Mouse (Mus musculus): ENCODE results near the gene Prps1l3. TPM values are rescaled to one million over a fixed set of nuclear protein-coding genes. Genes with fewer than 3 reads are reported as not detected.

Prps1l3 gene
- total and polyA plus RNA-seq, 2 experiments = 13.2 to 40.1 TPM

GRCm38 (mm10) chr12:57227776-57228175 lies 2.4 kb upstream of the Prps1l3 start:
- Histone ChIP-seq H3K27ac (replicated peaks; ENCODE audit: insufficient read depth, low read depth, low read length) (no peak overlapping the region), H3K9ac (ENCODE audit: low read depth, low read length) (no peak overlapping the region), H3K36me3 (ENCODE audit: control insufficient read depth, insufficient read depth, low read length) (no peaks in the 10 kb centered on the region), H3K4me3 (ENCODE audit: insufficient read depth, low read depth, low read length) (no peak overlapping the region), H3K79me2 (ENCODE audit: control insufficient read depth, insufficient read depth, low read length) (no peaks in the 10 kb centered on the region; the same call in 1 of the 2 replicates), H3K27me3 (ENCODE audit: control insufficient read depth, insufficient read depth, low read length) (no peaks in the 10 kb centered on the region), H3K4me1 (ENCODE audit: control insufficient read depth, insufficient read depth, low read length) (peaks cover 4% of the 10 kb centered on the region; the same call in 1 of the 2 replicates)
- DNase-seq (ENCODE audit: extremely low read depth, low read depth, low spot score) = no peak
- TF ChIP-seq POLR2A (IDR thresholded peaks at IDR 0.05; ENCODE audit: extremely low read depth, insufficient read depth, low read length) (no peak), CTCF (IDR thresholded peaks at IDR 0.05; ENCODE audit: low read depth, low read length) (no peak)
- 93% methylated on average over 3 of the region's 8 CpGs for WGBS

GRCm38 (mm10) chr12:57229703-57230102 lies 509 bp upstream of the Prps1l3 start:
- Histone ChIP-seq H3K79me2 (ENCODE audit: control insufficient read depth, insufficient read depth, low read length) (no peaks in the 10 kb centered on the region; the same call in 1 of the 2 replicates), H3K27me3 (ENCODE audit: control insufficient read depth, insufficient read depth, low read length) (no peaks in the 10 kb centered on the region), H3K9ac (ENCODE audit: low read depth, low read length) (peak overlapping the region; percentile 67; the same call in 1 of the 2 replicates), H3K4me1 (ENCODE audit: control insufficient read depth, insufficient read depth, low read length) (peaks cover 4% of the 10 kb centered on the region; the same call in 1 of the 2 replicates), H3K36me3 (ENCODE audit: control insufficient read depth, insufficient read depth, low read length) (no peaks in the 10 kb centered on the region), H3K4me3 (ENCODE audit: insufficient read depth, low read depth, low read length) (peak overlapping the region; percentile 60; the same call in 1 of the 2 replicates), H3K27ac (replicated peaks; ENCODE audit: insufficient read depth, low read depth, low read length) (peak overlapping the region; percentile 83)
- TF ChIP-seq CTCF (IDR thresholded peaks at IDR 0.05; ENCODE audit: low read depth, low read length) (no peak), POLR2A (IDR thresholded peaks at IDR 0.05; ENCODE audit: extremely low read depth, insufficient read depth, low read length) (no peak)
- WGBS = 5% methylated on average over 4 of the region's 4 CpGs
- no peak for DNase-seq (ENCODE audit: extremely low read depth, low read depth, low spot score)

- no peaks in the 10 kb centered on the region for H3K27me3 ChIP-seq (ENCODE audit: control insufficient read depth, insufficient read depth, low read length)
- peak; percentile 71 for DNase-seq (ENCODE audit: extremely low read depth, low read depth, low spot score)
- peak overlapping the region; percentile 86; the same call in 1 of the 2 replicates for H3K27ac ChIP-seq (replicated peaks; ENCODE audit: insufficient read depth, low read depth, low read length)
- TF ChIP-seq CTCF (IDR thresholded peaks at IDR 0.05; ENCODE audit: low read depth, low read length) (0 out of 2 replicates have a peak, but pooled peaks have one; percentile 32), POLR2A (IDR thresholded peaks at IDR 0.05; ENCODE audit: extremely low read depth, insufficient read depth, low read length) (no peak)
- H3K4me3 ChIP-seq (ENCODE audit: insufficient read depth, low read depth, low read length) = peak overlapping the region; percentile 83
- WGBS = 16% methylated on average over 14 of the region's 14 CpGs
- H3K4me1 ChIP-seq (ENCODE audit: control insufficient read depth, insufficient read depth, low read length) = peaks cover 8% of the 10 kb centered on the region; the same call in 1 of the 2 replicates
- no peaks in the 10 kb centered on the region; the same call in 1 of the 2 replicates for H3K79me2 ChIP-seq (ENCODE audit: control insufficient read depth, insufficient read depth, low read length)
- no peak overlapping the region; the same call in 1 of the 2 replicates for H3K9ac ChIP-seq (ENCODE audit: low read depth, low read length)
- no peaks in the 10 kb centered on the region for H3K36me3 ChIP-seq (ENCODE audit: control insufficient read depth, insufficient read depth, low read length)
Observed at GRCm38 (mm10) chr12:57231085-57231875, 1.1 kb downstream of the Prps1l3 start.

DNA sequence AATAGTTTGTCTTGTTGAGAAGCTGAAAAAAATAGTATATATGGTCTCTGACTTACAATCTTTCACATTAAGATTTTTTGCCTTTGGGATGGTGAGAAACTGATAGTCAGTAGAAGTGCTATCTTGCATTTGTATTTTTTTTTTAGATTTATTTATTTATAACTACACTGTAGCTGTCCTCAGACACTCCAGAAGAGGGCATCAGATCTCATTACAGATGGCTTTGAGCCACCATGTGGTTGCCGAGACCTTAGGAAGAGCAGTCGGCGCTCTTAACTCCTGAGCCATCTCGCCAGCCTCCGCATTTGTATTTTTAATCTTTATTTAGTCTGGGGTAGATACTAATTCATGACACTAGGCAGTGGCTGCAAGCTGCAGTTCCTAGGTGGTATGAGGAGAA lies 3.2 kb downstream of the Prps1l3 start:
- H3K4me3 ChIP-seq (ENCODE audit: insufficient read depth, low read depth, low read length) = no peak overlapping the region
- peaks cover 3% of the 10 kb centered on the region for H3K36me3 ChIP-seq (ENCODE audit: control insufficient read depth, insufficient read depth, low read length)
- H3K27me3 ChIP-seq (ENCODE audit: control insufficient read depth, insufficient read depth, low read length) = no peaks in the 10 kb centered on the region
- H3K27ac ChIP-seq (replicated peaks; ENCODE audit: insufficient read depth, low read depth, low read length) = no peak overlapping the region
- WGBS = 70% methylated on average over 5 of the region's 5 CpGs
- peaks cover 3% of the 10 kb centered on the region; the same call in 1 of the 2 replicates for H3K79me2 ChIP-seq (ENCODE audit: control insufficient read depth, insufficient read depth, low read length)
- no peak for TF ChIP-seq CTCF (IDR thresholded peaks at IDR 0.05; ENCODE audit: low read depth, low read length)
- no peak for TF ChIP-seq POLR2A (IDR thresholded peaks at IDR 0.05; ENCODE audit: extremely low read depth, insufficient read depth, low read length)
- no peak for DNase-seq (ENCODE audit: extremely low read depth, low read depth, low spot score)
- peaks cover 8% of the 10 kb centered on the region; the same call in 1 of the 2 replicates for H3K4me1 ChIP-seq (ENCODE audit: control insufficient read depth, insufficient read depth, low read length)
- no peak overlapping the region for H3K9ac ChIP-seq (ENCODE audit: low read depth, low read length)

GRCm38 (mm10) chr12:57243671-57244495 lies 13.7 kb downstream of the Prps1l3 start:
- Histone ChIP-seq H3K36me3 (ENCODE audit: control insufficient read depth, insufficient read depth, low read length) (peaks cover 9% of the 10 kb centered on the region), H3K4me3 (ENCODE audit: insufficient read depth, low read depth, low read length) (no peak overlapping the region), H3K79me2 (ENCODE audit: control insufficient read depth, insufficient read depth, low read length) (peaks cover 4% of the 10 kb centered on the region; the same call in 1 of the 2 replicates), H3K27me3 (ENCODE audit: control insufficient read depth, insufficient read depth, low read length) (no peaks in the 10 kb centered on the region), H3K27ac (replicated peaks; ENCODE audit: insufficient read depth, low read depth, low read length) (no peak overlapping the region), H3K9ac (ENCODE audit: low read depth, low read length) (no peak overlapping the region), H3K4me1 (ENCODE audit: control insufficient read depth, insufficient read depth, low read length) (no peaks in the 10 kb centered on the region)
- TF ChIP-seq POLR2A (IDR thresholded peaks at IDR 0.05; ENCODE audit: extremely low read depth, insufficient read depth, low read length) (no peak), CTCF (IDR thresholded peaks at IDR 0.05; ENCODE audit: low read depth, low read length) (no peak)
- peak; percentile 26 for DNase-seq (ENCODE audit: extremely low read depth, low read depth, low spot score)
- 94% methylated on average over 5 of the region's 5 CpGs for WGBS

Data from liver, adult 2 months (tissue).